Mouse (Mus musculus): ENCODE results near the gene Man1b1.
A peak's percentile ranks its signal among the peaks of the same experiment; 100 is the strongest.

The Man1b1 gene

GRCm38 (mm10) chr2:25332286-25333160, at the start of gene Man1b1:
Man1b1 (plus strand) TSS chr2:25332338.
- peak; percentile 100 for DNase-seq (ENCODE audit: low spot score)

GRCm38 (mm10) chr2:25285551-25285950, 46.6 kb upstream of the Man1b1 start:
- no peak for DNase-seq (ENCODE audit: low spot score)

- peak; percentile 47 for DNase-seq (ENCODE audit: low spot score)
These were observed 45.8 kb upstream of the Man1b1 start for GRCm38 (mm10) chr2:25286314-25286713.

- peak; percentile 90 for DNase-seq (ENCODE audit: low spot score)
These were observed 45.1 kb upstream of the Man1b1 start for GRCm38 (mm10) chr2:25286837-25287636.

GRCm38 (mm10) chr2:25287927-25288649, 44.0 kb upstream of the Man1b1 start, which contains the start of gene Tmem210:
Tmem210 (plus strand) TSS chr2:25288145.
- no peak for DNase-seq (ENCODE audit: low spot score)

- no peak for DNase-seq (ENCODE audit: low spot score)
These were observed 43.3 kb upstream of the Man1b1 start for GRCm38 (mm10) chr2:25288734-25289345.

- DNase-seq (ENCODE audit: low spot score) = peak; percentile 82
These were observed 42.5 kb upstream of the Man1b1 start, which contains the start of gene Lrrc26 for GRCm38 (mm10) chr2:25289651-25290050. Lrrc26 (plus strand) TSS chr2:25289915.

- peak; percentile 42 for DNase-seq (ENCODE audit: low spot score)
These were observed 41.9 kb upstream of the Man1b1 start for GRCm38 (mm10) chr2:25290101-25290815.

GRCm38 (mm10) chr2:25290816-25291130, 41.4 kb upstream of the Man1b1 start:
- no peak for DNase-seq (ENCODE audit: low spot score)

- no peak for DNase-seq (ENCODE audit: low spot score)
These were observed 40.7 kb upstream of the Man1b1 start for GRCm38 (mm10) chr2:25291184-25292053.

- no peak for DNase-seq (ENCODE audit: low spot score)
These were observed 40.0 kb upstream of the Man1b1 start for GRCm38 (mm10) chr2:25292054-25292544.

- peak; percentile 84 for DNase-seq (ENCODE audit: low spot score)
These were observed 39.3 kb upstream of the Man1b1 start for GRCm38 (mm10) chr2:25292856-25293255.

- no peak for DNase-seq (ENCODE audit: low spot score)
These were observed 38.4 kb upstream of the Man1b1 start for GRCm38 (mm10) chr2:25293706-25294105.

GRCm38 (mm10) chr2:25297093-25297492, 35.0 kb upstream of the Man1b1 start:
- no peak for DNase-seq (ENCODE audit: low spot score)

GRCm38 (mm10) chr2:25298046-25298445, 34.1 kb upstream of the Man1b1 start:
- DNase-seq (ENCODE audit: low spot score) = no peak

- no peak for DNase-seq (ENCODE audit: low spot score)
These were observed 28.7 kb upstream of the Man1b1 start for GRCm38 (mm10) chr2:25303452-25303851.

- DNase-seq (ENCODE audit: low spot score) = no peak
These were observed 28.0 kb upstream of the Man1b1 start for GRCm38 (mm10) chr2:25303931-25304656.

GRCm38 (mm10) chr2:25304657-25305541, 27.2 kb upstream of the Man1b1 start:
- no peak for DNase-seq (ENCODE audit: low spot score)

Measured in urinary bladder, postnatal 14 days (tissue).